Mouse (Mus musculus): ENCODE data around the gene Gabbr2.

Gene Gabbr2

DNA sequence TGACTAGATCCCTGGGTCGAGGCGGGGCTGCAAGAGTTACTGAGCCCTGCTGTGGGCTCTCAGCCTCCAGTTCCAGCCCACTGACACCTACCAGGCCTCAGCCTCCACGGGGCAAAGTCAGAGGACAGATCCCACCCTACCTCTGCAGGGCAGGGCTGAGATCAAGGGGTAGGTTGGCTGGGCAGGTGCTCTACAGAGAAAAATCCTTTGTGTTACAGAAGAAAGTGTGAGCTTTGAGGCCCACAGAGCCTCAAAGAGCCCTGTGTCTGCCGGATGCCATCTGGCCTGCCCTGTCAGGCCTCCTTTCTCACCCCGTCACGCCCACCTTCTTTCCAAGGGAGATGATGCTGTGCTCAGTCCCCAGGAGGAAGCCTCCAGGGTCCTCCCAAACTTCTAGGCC lies 131.1 kb downstream of the Gabbr2 start:
- peak in 1 of 2 experiments; percentile 24 for DNase-seq

GRCm38 (mm10) chr4:46858899-46859298 lies 132.8 kb downstream of the Gabbr2 start:
- DNase-seq = peak; percentile 89 to 91

- peak in 1 of 2 experiments; percentile 6 for DNase-seq
Observed at GRCm38 (mm10) chr4:46856145-46856544, 135.5 kb downstream of the Gabbr2 start.

DNA sequence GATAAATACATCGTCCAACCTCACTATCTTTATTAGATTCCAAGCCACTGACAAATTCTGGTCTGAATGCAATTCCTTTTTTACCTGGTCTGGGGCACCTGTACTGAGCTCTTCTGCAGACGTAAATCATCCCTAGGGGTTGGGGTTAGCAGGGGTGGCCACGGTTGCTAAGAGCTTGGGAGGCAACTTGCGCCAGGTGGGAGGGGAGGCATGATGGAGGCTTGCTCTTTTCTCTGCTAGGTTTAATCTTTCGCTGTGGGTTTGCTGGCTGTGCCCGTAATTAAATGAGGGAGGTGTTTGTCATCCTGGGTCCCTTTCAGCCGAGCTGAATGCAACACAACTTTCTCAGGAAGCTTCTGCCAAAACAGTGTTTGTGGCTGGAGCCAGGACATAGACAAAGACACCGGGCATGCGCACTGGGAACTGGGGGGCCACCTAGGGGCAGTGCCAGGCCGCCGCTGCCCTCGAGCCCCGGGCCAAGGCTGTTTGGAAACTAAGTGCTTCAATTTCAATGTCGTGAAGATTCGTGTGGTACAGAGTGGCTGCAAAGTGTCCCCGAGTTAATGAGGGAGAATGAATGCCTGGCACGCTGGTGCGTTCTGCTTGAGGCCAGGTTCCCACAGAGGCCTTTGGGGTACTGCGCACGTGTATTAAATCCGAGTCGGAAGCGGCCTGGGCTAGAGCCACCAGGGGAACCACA lies 136.8 kb downstream of the Gabbr2 start:
- DNase-seq = peak; percentile 57 to 66

- DNase-seq = peak in 1 of 2 experiments; percentile 4
Observed at GRCm38 (mm10) chr4:46853852-46854460, 137.7 kb downstream of the Gabbr2 start.

DNA sequence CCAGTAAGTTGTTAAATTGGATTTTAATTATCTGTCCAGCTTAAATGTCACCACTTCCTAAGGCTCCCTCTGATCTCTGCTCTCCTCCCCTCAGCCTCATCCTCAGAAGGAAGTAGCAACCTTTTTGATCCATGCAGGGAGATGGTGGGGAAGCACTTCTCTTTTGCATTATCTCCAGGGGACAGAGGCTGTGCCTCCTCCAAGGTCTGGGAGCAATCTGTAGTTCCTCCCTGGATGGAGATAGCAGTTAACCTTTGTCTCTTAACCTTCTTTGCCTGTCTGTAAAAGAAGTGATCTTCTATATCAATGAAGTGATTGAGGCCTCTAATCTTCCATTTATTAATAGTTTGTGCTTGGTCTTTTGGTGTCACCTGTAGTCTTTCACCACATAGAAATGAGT lies 143.9 kb downstream of the Gabbr2 start:
- no peak for DNase-seq

- DNase-seq = peak in 1 of 2 experiments; percentile 17
Observed at GRCm38 (mm10) chr4:46846396-46846795, 145.3 kb downstream of the Gabbr2 start.

DNA sequence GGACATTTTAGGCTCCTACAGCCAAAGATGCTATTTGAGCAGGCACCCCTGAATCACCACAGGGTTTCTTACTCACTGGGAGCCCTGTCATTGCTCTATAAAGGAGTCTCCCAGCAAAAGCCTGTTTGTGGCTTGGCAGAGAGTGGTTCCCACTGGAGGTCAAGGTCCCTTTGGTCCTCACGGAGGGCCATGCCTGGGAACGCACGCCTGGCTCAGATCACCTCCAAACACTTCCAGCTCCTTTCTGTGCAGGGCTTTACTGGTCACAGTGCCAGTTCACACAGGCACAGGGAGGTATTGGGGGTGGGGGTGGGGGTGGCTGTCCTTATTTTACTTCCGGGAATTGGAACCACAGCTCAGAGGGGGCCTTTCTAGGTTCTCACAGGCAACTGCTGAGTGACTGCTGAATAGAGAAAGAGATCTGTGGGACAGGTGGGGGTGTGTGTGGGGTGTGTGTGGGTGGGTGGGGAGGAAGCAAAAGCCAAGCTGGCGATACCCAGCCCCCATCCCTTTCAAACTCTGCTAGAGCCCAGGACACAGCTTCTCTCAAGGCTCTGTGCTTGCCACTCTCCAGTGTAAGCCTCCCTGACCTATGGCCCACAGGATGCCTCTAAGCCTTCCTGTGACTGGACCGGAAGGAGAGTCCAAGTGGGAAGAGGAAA lies 146.6 kb downstream of the Gabbr2 start:
- peak in 1 of 2 experiments; percentile 21 for DNase-seq

GRCm38 (mm10) chr4:46844567-46844966 lies 147.1 kb downstream of the Gabbr2 start:
- DNase-seq = peak; percentile 52 to 61

DNA sequence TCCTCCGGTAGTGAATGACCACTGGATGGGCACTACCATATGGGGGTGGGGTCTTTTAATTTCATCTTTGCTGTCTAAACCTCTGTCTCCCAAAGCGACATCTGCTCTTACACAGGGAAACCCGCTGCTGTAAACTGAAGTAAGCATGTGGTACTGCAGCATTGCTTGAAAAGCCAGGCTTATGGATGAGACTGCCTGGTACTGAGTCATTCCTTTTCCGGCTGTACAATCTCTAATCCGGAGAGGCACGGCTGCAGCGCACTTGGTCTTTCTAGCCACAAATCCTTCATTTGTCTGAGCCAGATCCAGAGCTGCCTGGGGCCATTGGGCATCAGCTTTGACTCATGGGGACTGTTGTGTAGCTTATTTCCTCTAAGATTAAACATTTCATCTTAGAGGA lies 149.1 kb downstream of the Gabbr2 start:
- no peak for DNase-seq

DNA sequence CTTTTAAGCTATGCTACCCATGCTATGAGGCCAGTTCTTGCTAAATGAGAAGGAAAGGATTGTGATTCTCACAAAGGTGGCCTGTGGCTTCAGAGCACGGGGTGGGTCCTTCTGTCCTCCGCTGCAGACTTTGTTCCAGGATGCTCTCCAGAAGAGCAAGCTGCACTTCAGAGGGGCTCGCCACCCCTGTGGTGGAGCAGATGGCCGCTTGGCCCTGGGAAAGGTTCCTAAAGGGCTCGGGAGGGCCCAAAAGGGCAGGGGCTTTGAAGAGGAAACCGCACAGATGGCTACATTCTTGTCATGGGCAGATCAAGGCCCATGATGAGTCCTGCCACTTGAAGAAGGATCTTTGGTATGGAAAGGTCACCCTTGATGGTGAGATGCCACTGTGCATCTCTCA lies 151.5 kb downstream of the Gabbr2 start:
- DNase-seq = peak; percentile 72 to 79

DNA sequence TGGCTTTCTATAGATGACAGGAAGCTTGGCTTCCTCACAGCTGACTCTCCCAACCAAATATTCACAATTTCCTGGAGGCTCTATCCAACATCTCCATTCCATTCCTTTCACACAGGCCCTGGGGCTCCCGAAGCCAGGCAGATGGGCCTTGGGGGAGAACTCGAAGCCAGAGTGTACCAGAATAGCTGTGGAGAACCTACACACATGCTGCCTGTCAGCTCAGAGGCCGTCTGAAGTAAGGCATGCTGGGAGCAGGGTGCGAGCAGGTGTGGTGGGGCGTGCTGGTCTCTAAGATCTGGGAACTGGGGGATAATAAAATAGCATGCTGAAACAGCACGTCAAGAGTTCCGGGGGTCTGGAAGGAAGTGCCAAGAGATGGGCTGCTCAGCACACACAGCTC lies 154.3 kb downstream of the Gabbr2 start:
- peak; percentile 23 to 25 for DNase-seq

- DNase-seq = no peak
Observed at GRCm38 (mm10) chr4:46836065-46836464, 155.6 kb downstream of the Gabbr2 start.

GRCm38 (mm10) chr4:46835064-46835463 lies 156.6 kb downstream of the Gabbr2 start:
- no peak for DNase-seq

GRCm38 (mm10) chr4:46832834-46833544 lies 158.7 kb downstream of the Gabbr2 start:
- peak in 1 of 2 experiments; percentile 56 for DNase-seq

DNA sequence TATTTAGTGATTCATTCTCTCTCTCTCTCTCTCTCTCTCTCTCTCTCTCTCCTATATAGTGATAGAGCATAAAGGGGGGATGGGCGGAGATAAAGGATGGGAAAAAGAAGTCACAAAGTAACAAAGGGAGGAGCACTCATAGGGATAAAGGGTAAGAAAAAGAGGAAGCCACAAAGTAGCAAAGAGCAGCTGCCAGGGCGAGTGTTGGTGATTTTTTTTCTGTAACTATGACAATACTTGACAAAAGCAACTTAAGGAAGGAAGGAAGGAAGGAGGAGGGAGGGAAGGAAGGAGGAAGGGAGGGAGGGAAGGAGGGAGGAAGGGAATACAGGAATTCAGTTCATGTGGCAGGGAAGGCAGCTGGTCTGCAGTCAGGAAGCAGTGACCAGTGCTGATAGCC lies 162.0 kb downstream of the Gabbr2 start:
- DNase-seq = no peak

DNA sequence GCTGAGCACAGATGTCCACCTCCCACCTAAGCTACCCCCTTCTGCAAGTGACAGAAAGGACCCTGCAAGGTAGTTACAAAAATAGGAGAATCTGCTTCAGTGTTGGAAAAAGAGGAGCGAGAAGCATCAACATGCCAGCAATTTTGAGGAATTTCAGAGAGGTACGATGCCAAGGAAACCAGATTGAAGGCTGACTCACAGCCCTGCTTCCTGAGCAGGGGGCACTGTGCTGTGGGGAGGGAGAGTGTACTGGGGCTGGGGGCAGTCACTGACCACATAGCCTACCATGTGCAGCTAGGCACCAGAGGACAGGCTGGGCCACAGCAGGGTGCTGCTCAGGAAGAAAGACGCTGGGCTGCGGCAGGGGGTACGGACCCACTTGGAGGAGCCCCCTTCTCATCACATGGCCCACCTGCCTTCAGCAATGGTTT lies 163.5 kb downstream of the Gabbr2 start:
- peak in 1 of 2 experiments; percentile 72 for DNase-seq

DNA sequence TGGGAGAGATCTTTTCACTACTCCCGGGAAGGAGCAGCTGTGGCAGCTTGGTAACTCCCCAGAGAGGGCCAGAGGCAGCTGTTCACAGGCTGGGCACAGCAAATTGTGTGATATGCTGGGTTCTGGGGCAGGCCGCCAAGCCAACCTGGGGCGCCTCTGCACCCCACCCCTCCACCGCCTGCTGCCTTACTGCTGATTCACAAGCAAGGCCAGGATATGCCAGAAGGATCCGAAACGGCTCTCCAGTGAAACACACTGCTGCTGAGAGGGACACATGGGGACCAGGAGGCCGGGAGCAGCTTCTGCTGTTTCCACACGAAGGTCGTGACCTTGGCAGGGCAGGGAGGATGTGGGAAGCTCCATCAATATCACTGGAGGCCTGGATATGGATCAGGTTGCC lies 164.2 kb downstream of the Gabbr2 start:
- DNase-seq = peak; percentile 69 to 71

DNA sequence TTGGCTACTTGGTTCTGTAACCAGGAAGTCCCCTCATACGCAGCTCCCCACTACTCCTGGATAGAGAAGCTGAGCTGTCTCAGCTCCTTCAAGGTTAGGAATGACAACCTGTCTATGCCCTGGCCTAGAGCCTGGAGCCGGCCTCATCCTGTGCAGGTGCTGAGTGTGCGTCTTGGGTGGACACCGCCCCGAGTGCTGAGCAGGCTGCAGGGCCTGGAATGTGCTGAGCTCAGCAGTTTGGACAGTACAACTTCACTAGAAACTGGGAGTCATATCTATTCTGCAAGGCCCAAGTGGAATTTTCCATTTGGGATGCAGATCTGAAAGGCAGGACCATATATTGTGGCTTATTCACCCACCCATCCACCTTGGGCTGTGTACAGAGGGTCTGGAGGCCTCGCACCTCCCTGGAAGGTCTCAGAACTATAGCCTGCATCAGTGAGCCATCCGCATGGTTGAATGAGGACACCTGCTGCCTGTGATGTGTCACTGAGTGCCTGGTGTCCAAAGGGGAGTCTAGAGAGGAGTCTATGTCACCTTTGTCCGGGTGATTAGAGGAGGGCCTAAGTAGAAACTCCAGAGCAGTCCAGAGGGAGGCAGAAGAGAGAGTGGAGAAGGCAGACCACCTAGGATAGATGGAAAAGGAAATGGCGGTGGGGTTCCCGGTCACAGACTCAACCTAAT lies 165.7 kb downstream of the Gabbr2 start:
- DNase-seq = peak in 1 of 2 experiments; percentile 52

DNA sequence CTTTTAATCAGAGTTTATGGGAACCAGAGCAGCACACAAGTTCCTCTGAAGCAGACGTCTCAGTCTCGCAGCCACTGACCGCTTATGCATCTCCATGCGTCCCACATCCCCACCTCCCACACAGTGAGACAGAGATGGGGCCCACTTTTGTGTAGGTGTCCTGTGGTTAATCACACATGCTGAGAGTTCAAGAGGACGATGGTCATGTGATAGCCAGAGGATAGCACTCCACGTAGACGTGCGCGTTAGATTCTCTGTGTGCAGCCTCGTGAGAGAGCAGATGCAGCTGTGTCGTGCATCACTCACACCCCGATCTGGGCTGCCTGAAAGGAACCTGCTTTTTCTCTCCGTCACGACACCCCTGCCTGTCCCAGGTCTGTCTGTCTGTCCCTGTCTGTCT lies 167.9 kb downstream of the Gabbr2 start:
- no peak for DNase-seq

- DNase-seq = no peak
Observed at GRCm38 (mm10) chr4:46821709-46822108, 170.0 kb downstream of the Gabbr2 start.

GRCm38 (mm10) chr4:46814954-46815353 lies 176.7 kb downstream of the Gabbr2 start:
- peak; percentile 68 to 76 for DNase-seq

DNA sequence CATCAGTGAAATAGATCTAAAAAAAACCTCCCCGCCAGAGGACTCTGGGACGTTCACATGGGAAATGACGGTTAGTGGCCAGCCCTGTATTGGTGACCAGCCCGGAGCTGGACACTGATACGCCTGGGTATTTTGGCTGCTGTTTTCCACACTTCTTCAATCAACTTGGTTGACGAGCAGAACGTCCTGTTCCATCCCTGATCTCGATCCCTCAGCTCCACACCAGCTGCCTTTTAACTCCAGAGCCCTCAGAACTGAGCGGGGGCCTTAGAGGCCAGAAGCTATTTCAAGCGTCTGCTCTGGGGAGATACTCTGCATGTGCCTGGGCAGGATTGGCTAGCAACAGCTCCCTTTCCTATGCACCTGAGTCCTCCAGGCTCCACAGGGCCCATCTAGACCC lies 177.4 kb downstream of the Gabbr2 start:
- DNase-seq = no peak
